In the genomic region with DNA sequence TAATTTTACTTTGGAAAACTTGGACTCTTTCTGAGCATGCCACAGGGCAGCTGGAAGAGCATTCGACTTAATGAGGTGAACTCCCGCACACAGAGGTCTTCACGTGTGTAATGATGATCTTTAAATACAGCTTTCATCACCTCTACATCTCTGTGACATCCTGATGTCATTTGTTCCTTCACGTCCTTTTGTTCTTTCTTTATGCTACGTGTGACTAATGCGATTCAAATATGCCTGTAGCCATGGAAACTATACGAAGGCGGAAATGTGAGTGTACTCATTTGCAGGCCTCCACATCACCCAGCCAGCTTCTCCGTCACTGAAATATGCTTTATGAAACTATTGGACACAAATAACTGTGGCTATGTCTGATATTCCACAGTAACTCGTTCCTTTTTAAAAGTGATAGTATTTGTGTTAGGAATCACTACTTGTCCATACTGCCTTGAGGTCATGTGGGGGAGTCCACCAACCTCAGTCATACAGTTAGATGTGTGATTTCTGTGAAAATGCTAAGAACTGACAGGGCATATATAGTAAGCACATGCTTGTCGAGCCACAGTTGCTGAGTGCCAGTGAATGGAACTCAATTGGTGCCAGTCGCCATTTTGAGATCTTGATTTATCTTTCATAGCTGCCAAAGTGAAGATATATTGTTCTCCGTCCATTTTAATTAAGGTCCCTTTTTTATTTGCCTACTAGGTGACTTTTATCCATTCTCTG, we compare ENCODE assay signal across 13 mouse cellular contexts.
A peak's percentile ranks its signal among the peaks of the same experiment; 100 is the strongest.
DNase-seq lines count a peak whose midpoint lies in the region; ATAC-seq lines count a peak whose summit lies in the region.
"Had no signal": no experiment of that assay in that cellular context is flagged by ENCODE, and none has a peak within 500 bp of the region (broad histone marks: within the 10 kb centered on the region; RNA-seq: fewer than 3 reads in every experiment).

No protein-coding gene starts in this region.

- peak; percentile 55 for ATAC-seq in forebrain, embryonic 11.5 days (replicated peaks; ENCODE audit: low FRiP score)
- no peak for ATAC-seq in intestine, embryonic 16.5 days
- ATAC-seq: Patski had no signal

- H3K9ac ChIP-seq in forebrain, embryonic 11.5 days (ENCODE audit: low read length) = no peak overlapping the region
- no peak overlapping the region for H3K9ac ChIP-seq in intestine, embryonic 16.5 days (ENCODE audit: low read depth, low read length)
- H3K9ac ChIP-seq: limb, embryonic 15.5 days had no signal

- WGBS in forebrain, embryonic 11.5 days = 80% methylated on average over 13 of the region's 13 CpGs
- 89% methylated on average over 13 of the region's 13 CpGs for WGBS in forebrain, embryonic 10.5 days
- 82% methylated on average over 13 of the region's 13 CpGs for WGBS in intestine, embryonic 16.5 days

- no peak overlapping the region for H3K27ac ChIP-seq in forebrain, embryonic 11.5 days (ENCODE audit: low read depth, low read length)
- H3K27ac ChIP-seq in forebrain, embryonic 10.5 days = no peak overlapping the region
- H3K27ac ChIP-seq in intestine, embryonic 16.5 days (ENCODE audit: low read length) = no peak overlapping the region
- H3K27ac ChIP-seq: limb, embryonic 15.5 days had no signal

- no peaks in the 10 kb centered on the region for H3K36me3 ChIP-seq in forebrain, embryonic 11.5 days (ENCODE audit: control insufficient read depth, insufficient read depth, low read length)
- H3K36me3 ChIP-seq in forebrain, embryonic 10.5 days (replicated peaks) = no peaks in the 10 kb centered on the region
- no peaks in the 10 kb centered on the region for H3K36me3 ChIP-seq in intestine, embryonic 16.5 days (ENCODE audit: control insufficient read depth, insufficient read depth, low read length)
- H3K36me3 ChIP-seq: limb, embryonic 15.5 days had no signal

- no peaks in the 10 kb centered on the region for H3K27me3 ChIP-seq in forebrain, embryonic 11.5 days (ENCODE audit: control insufficient read depth, insufficient read depth, low read length)
- H3K27me3 ChIP-seq in forebrain, embryonic 10.5 days (ENCODE audit: poor library complexity, severe bottlenecking) = no peaks in the 10 kb centered on the region
- no peaks in the 10 kb centered on the region for H3K27me3 ChIP-seq in intestine, embryonic 16.5 days (replicated peaks; ENCODE audit: control insufficient read depth, insufficient read depth, low read length)
- H3K27me3 ChIP-seq: limb, embryonic 15.5 days; Patski had no signal

- no peaks in the 10 kb centered on the region for H3K4me1 ChIP-seq in forebrain, embryonic 11.5 days (replicated peaks; ENCODE audit: control insufficient read depth, insufficient read depth, low read length)
- peaks cover 6% of the 10 kb centered on the region; the same call in 1 of the 2 replicates for H3K4me1 ChIP-seq in forebrain, embryonic 10.5 days
- no peaks in the 10 kb centered on the region for H3K4me1 ChIP-seq in intestine, embryonic 16.5 days (ENCODE audit: control insufficient read depth, insufficient read depth, low read length)
- H3K4me1 ChIP-seq: limb, embryonic 15.5 days had no signal

- no peaks in the 10 kb centered on the region for H3K9me3 ChIP-seq in forebrain, embryonic 11.5 days (ENCODE audit: control insufficient read depth, low read length)
- no peaks in the 10 kb centered on the region for H3K9me3 ChIP-seq in forebrain, embryonic 10.5 days
- H3K9me3 ChIP-seq in intestine, embryonic 16.5 days (ENCODE audit: control insufficient read depth, low read length) = no peaks in the 10 kb centered on the region
- H3K9me3 ChIP-seq: limb, embryonic 15.5 days had no signal

- no peak for DNase-seq in forebrain, embryonic 11.5 days (ENCODE audit: low spot score)
- no peak for DNase-seq in forebrain, embryonic 10.5 days (ENCODE audit: extremely low spot score, low spot score)
- DNase-seq in right cerebral cortex, adult 18-20 months = peak; percentile 78
- no peak for DNase-seq in right cerebral cortex, postnatal 4 days
- peak; percentile 53 to 93 for DNase-seq in left cerebral cortex, postnatal 25 days (ENCODE audit: low spot score in 2 of 2)
- no peak for DNase-seq in testis, postnatal 14 days (ENCODE audit: low spot score)
- DNase-seq in cerebellum, adult 18-20 months = no peak
- DNase-seq: cerebellum, postnatal 36 days; kidney, postnatal 10 days; lung, postnatal 4 days had no signal

- H3K4me3 ChIP-seq in forebrain, embryonic 11.5 days (ENCODE audit: low read depth, low read length) = no peak overlapping the region
- H3K4me3 ChIP-seq in forebrain, embryonic 10.5 days = no peak overlapping the region
- no peak overlapping the region for H3K4me3 ChIP-seq in intestine, embryonic 16.5 days (ENCODE audit: low read length)
- H3K4me3 ChIP-seq: limb, embryonic 15.5 days had no signal

- intact Hi-C loops in left cerebral cortex, postnatal 25 days (cut with DNase I) = loop anchor here (2.0 to 5.0 kb wide), 3 partner anchors 86 to 143 kb away; a partner anchor contains a TSS

- no peak overlapping the region for H3K4me2 ChIP-seq in forebrain, embryonic 11.5 days (ENCODE audit: low read depth, low read length, severe bottlenecking)
- no peak overlapping the region for H3K4me2 ChIP-seq in intestine, embryonic 16.5 days (ENCODE audit: low read depth, low read length)
- H3K4me2 ChIP-seq: limb, embryonic 15.5 days had no signal

Comparison
In these comparisons a context has a peak if more than half of its experiments do, and no peak if none do; other contexts are left out.
1. DNase-seq: peak in right cerebral cortex, adult 18-20 months (single experiment) and left cerebral cortex, postnatal 25 days (2 of 2); none in forebrain, embryonic 11.5 days (single experiment), forebrain, embryonic 10.5 days (single experiment), right cerebral cortex, postnatal 4 days (single experiment), testis, postnatal 14 days (single experiment) and cerebellum, adult 18-20 months (0 of 2).